Mouse (Mus musculus): ENCODE results near the gene Rpl29. TPM values are rescaled to one million over a fixed set of nuclear protein-coding genes. Genes with fewer than 3 reads are reported as not detected.

The Rpl29 gene
- polyA plus RNA-seq, 1 experiment from 2014 or later: 845 TPM

DNA sequence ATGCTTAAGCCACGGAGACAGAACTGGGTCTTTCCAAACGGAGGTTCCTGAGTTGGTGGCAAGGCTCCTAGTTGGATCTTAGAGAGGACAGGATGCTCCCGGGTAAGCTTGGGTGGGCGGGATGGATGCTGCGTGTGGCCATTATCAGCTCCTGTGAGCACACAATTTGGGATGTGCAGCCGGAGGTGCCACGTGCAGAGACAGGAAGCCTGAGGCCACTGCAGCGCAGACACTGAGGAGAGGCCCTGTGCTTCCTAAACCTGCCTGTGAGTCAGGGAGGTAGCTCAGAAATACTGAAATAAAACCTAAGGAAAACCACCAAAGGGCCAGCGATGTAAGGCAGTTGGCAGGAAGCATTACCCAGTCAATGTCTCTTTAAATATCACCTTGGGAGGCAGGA is 40.5 kb downstream of the Rpl29 start:
- ATAC-seq: no peak
- no peaks in the 10 kb centered on the region for H3K36me3 ChIP-seq (ENCODE audit: poor library complexity, severe bottlenecking)
- no peak overlapping the region for H3K4me2 ChIP-seq
- H3K27me3 ChIP-seq: no peaks in the 10 kb centered on the region
- WGBS: 72% methylated on average over 9 of the region's 9 CpGs
- H3K4me1 ChIP-seq: peaks cover 28% of the 10 kb centered on the region
- no peak overlapping the region for H3K4me3 ChIP-seq
- H3K27ac ChIP-seq: no peak overlapping the region
- H3K9me3 ChIP-seq (replicated peaks): no peaks in the 10 kb centered on the region
- no peak overlapping the region for H3K9ac ChIP-seq

GRCm38 (mm10) chr9:106470991-106471750 is 41.9 kb downstream of the Rpl29 start:
- Histone ChIP-seq H3K4me1 (peaks cover 20% of the 10 kb centered on the region), H3K4me3 (no peak overlapping the region), H3K9ac (no peak overlapping the region), H3K9me3 (replicated peaks) (no peaks in the 10 kb centered on the region), H3K4me2 (no peak overlapping the region), H3K27me3 (no peaks in the 10 kb centered on the region), H3K36me3 (ENCODE audit: poor library complexity, severe bottlenecking) (no peaks in the 10 kb centered on the region), H3K27ac (no peak overlapping the region)
- 62% methylated on average over 14 of the region's 14 CpGs for WGBS
- no peak for ATAC-seq

DNA sequence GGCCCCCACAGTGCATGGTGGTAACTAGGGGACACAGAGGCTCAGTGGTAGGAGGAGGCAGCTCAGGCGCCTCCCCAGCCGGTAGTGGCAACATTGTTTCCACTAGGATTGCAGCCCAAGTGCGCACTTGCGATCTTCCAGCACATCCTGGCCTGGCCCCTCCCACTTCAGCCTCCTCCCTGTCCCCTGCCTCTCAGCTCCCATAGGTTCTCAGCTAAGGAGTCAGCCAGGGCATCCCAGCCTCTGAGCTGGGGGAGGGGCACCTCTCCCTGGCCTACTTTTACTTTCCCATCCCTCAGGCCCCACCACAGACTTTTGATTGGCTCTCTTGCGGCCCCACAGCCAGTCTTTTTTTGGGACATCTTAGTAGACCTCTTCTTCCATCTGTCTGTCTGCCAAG is 42.6 kb downstream of the Rpl29 start:
- no peaks in the 10 kb centered on the region for H3K27me3 ChIP-seq
- H3K4me3 ChIP-seq: no peak overlapping the region
- no peak for ATAC-seq
- H3K36me3 ChIP-seq (ENCODE audit: poor library complexity, severe bottlenecking): no peaks in the 10 kb centered on the region
- WGBS: 17% methylated on average over 5 of the region's 5 CpGs
- no peak overlapping the region for H3K4me2 ChIP-seq
- no peak overlapping the region for H3K27ac ChIP-seq
- H3K4me1 ChIP-seq: peaks cover 22% of the 10 kb centered on the region
- H3K9ac ChIP-seq: no peak overlapping the region
- no peaks in the 10 kb centered on the region for H3K9me3 ChIP-seq (replicated peaks)

DNA sequence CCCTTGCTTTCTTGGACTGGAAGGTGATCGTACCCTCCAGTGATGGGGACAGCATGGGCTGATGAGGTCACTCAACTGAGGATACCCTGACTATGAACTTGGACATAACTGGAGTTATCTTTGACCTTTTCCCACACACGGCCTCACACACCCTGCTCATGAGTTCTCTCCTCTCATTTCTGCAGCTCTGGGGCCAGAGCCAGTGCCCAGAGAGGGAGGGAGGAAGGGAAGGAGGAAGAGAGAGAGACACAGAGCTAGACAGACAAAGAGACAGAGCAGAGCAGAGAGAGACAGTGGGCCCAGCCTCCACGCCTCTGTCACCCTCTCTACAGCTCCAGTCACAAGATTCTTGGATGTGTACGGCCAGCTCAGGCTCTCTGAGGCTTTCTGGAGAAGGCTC is 43.1 kb downstream of the Rpl29 start:
- Histone ChIP-seq H3K9me3 (replicated peaks) (no peaks in the 10 kb centered on the region), H3K4me1 (peaks cover 22% of the 10 kb centered on the region), H3K27me3 (no peaks in the 10 kb centered on the region), H3K4me2 (no peak overlapping the region), H3K36me3 (ENCODE audit: poor library complexity, severe bottlenecking) (no peaks in the 10 kb centered on the region), H3K4me3 (no peak overlapping the region), H3K27ac (no peak overlapping the region), H3K9ac (no peak overlapping the region)
- no peak for ATAC-seq
- WGBS: 68% methylated on average over 4 of the region's 4 CpGs

DNA sequence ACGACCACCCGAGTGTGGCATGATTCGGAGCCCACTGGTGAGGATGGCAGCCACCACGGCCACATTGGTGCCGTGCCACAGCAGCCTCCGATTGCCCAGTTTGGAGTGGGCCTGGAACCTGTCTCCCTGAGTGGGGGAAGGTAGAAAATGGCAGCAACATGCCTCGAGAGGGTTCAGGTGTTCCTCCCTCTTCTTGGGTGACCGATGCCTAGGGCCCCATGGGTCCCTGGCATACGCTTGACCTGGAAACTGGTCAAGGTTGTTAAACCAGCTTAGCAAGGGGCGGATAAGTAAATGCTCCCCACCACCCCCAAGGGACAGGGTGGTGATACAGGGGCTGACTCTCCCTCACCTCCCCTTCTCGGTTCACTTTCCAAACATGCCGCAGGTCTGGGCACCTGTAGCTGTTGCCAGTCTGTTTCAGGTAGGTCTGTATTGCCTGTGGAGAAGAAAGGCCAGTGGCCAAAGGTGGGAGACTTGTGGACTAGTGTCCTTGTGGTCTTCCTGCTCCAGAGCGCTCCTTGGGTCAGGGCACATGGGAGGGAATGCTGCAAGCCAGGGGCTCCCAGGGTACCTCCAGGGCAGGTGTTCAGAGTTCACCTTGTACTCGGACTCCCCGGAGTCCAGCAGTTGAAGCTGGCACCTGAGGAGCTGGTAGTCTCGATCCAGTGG is 44.0 kb downstream of the Rpl29 start:
- Histone ChIP-seq H3K36me3 (ENCODE audit: poor library complexity, severe bottlenecking) (no peaks in the 10 kb centered on the region), H3K9ac (no peak overlapping the region), H3K4me1 (peaks cover 31% of the 10 kb centered on the region), H3K27ac (no peak overlapping the region), H3K4me2 (no peak overlapping the region), H3K9me3 (replicated peaks) (no peaks in the 10 kb centered on the region), H3K27me3 (no peaks in the 10 kb centered on the region), H3K4me3 (no peak overlapping the region)
- WGBS: 90% methylated on average over 16 of the region's 16 CpGs
- ATAC-seq: no peak

DNA sequence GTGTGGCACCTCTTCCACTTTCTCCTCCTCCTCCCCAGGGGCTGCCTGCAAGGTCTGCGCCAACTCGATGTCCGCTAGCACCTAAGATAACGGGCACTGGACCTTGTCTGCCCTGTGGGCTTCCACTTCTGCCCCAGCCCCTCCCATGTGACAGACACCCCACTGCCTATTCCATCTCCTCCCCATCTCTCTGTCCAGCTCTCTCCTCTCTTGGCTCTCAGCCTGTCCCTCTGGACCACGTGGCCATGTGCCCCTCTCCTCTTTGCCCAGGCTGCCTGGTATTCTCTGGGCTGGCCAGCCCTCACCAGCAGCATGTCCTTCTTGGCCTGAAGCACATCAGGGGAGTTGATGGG is 44.5 kb downstream of the Rpl29 start:
- WGBS: 79% methylated on average over 5 of the region's 5 CpGs
- no peak for ATAC-seq
- Histone ChIP-seq H3K9me3 (replicated peaks) (no peaks in the 10 kb centered on the region), H3K36me3 (ENCODE audit: poor library complexity, severe bottlenecking) (no peaks in the 10 kb centered on the region), H3K4me2 (no peak overlapping the region), H3K4me3 (no peak overlapping the region), H3K27ac (no peak overlapping the region), H3K27me3 (no peaks in the 10 kb centered on the region), H3K4me1 (peaks cover 36% of the 10 kb centered on the region), H3K9ac (no peak overlapping the region; the same call in 1 of the 2 replicates)

GRCm38 (mm10) chr9:106474456-106474855 is 45.2 kb downstream of the Rpl29 start:
- Histone ChIP-seq H3K4me2 (peak overlapping the region; percentile 22; the same call in 1 of the 2 replicates), H3K36me3 (ENCODE audit: poor library complexity, severe bottlenecking) (0 out of 2 replicates have a peak, but pooled peaks cover 3% of the 10 kb centered on the region), H3K4me3 (no peak overlapping the region), H3K9me3 (replicated peaks) (no peaks in the 10 kb centered on the region), H3K4me1 (peaks cover 36% of the 10 kb centered on the region), H3K9ac (0 out of 2 replicates have a peak overlapping the region, but pooled peaks have one; percentile 2), H3K27ac (no peak overlapping the region), H3K27me3 (no peaks in the 10 kb centered on the region)
- WGBS: 5% methylated on average over 6 of the region's 6 CpGs
- ATAC-seq: no peak; the same call in 1 of the 2 replicates

GRCm38 (mm10) chr9:106475046-106475445 is 45.8 kb downstream of the Rpl29 start:
- Histone ChIP-seq H3K9ac (no peak overlapping the region), H3K36me3 (ENCODE audit: poor library complexity, severe bottlenecking) (peaks cover 8% of the 10 kb centered on the region; the same call in 1 of the 2 replicates), H3K4me1 (peaks cover 36% of the 10 kb centered on the region), H3K4me2 (no peak overlapping the region), H3K27ac (no peak overlapping the region), H3K27me3 (no peaks in the 10 kb centered on the region), H3K9me3 (replicated peaks) (no peaks in the 10 kb centered on the region), H3K4me3 (no peak overlapping the region)
- 61% methylated on average over 7 of the region's 7 CpGs for WGBS
- no peak for ATAC-seq

DNA sequence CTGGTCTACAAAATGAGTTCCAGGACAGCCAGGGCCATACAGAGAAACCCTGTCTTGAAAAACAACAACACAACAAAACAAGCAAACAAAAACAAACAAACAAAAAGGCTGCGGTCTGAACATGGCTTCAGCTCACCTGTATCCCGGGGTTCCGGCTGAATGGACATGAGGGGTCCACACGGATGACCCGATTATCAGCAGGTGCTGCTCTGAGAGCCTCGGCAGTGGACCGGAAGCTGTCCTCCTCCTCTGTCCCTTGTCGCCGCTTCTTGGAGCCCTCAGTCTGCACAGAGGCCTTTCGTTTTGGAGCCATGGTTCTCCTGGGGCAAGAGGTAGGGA is 46.4 kb downstream of the Rpl29 start, which contains the start of gene Rrp9:
Rrp9 (plus strand) TSS at position 301 of the 339 bp plus-strand sequence.
- 88% methylated on average over 10 of the region's 10 CpGs for WGBS
- peaks cover 14% of the 10 kb centered on the region for H3K36me3 ChIP-seq (ENCODE audit: poor library complexity, severe bottlenecking)
- ATAC-seq: no peak
- H3K4me2 ChIP-seq: peak within 1 kb of the TSS; percentile 92
- no peak within 1 kb of the TSS for H3K27ac ChIP-seq
- peak within 1 kb of the TSS; percentile 31; the same call in 1 of the 2 replicates for H3K9ac ChIP-seq
- H3K4me3 ChIP-seq: 0 out of 2 replicates have a peak within 1 kb of the TSS, but pooled peaks have one; percentile 70
- H3K27me3 ChIP-seq: no peaks in the 10 kb centered on the region
- no peaks in the 10 kb centered on the region for H3K9me3 ChIP-seq (replicated peaks)
- H3K4me1 ChIP-seq: peaks cover 36% of the 10 kb centered on the region

DNA sequence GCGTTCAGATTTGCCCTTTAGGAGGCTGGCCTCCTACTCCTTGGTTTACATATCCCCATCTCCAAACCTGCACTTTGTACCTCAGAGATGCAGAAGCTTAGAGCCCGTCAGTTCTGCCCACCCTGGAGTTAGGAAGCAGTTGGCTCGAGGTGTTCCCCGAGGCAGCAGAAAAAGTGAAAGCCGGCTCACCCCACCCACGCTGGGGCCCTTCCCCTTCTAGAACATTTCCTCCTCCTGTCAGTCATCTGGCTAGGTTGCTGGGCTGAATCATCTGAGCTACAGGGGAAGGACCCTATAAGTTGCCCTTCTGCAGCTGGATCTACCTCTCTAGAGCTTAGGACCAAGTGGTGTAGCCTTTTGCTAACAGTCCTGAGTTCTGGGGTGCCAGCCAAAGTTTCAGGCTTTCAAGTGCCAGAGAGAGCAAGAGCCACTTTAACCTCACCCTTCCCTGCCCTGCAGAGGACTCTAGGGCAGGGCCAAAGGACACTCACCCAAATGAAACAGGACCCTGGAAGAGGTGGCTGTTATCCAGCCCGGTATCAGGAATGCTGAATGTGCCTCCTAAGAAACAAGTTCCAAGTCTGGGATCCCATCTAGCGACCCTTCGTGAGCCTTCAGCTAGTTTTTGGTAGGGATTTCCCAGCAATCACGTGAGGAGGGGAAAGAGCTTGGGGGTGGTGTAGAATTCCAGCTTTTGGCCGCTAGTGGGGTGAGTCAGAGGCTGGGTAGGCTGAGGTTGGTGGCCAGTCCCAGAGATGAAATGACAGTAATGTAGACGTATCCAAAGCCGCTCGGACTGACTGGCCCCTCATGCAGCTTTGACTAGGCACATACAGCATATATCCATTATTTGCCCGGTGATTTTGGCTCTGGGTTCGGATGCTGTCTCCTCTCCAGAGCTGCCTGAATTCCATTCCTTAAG is 47.0 kb downstream of the Rpl29 start:
- no peaks in the 10 kb centered on the region for H3K27me3 ChIP-seq
- peaks cover 36% of the 10 kb centered on the region for H3K4me1 ChIP-seq
- no peaks in the 10 kb centered on the region for H3K9me3 ChIP-seq (replicated peaks)
- peak overlapping the region; percentile 92 for H3K4me2 ChIP-seq
- ATAC-seq: no peak; the same call in 1 of the 2 replicates
- no peak overlapping the region for H3K27ac ChIP-seq
- WGBS: 33% methylated on average over 16 of the region's 16 CpGs
- H3K36me3 ChIP-seq (ENCODE audit: poor library complexity, severe bottlenecking): peaks cover 21% of the 10 kb centered on the region
- H3K4me3 ChIP-seq: 0 out of 2 replicates have a peak overlapping the region, but pooled peaks have one; percentile 70
- peak overlapping the region; percentile 31; the same call in 1 of the 2 replicates for H3K9ac ChIP-seq

DNA sequence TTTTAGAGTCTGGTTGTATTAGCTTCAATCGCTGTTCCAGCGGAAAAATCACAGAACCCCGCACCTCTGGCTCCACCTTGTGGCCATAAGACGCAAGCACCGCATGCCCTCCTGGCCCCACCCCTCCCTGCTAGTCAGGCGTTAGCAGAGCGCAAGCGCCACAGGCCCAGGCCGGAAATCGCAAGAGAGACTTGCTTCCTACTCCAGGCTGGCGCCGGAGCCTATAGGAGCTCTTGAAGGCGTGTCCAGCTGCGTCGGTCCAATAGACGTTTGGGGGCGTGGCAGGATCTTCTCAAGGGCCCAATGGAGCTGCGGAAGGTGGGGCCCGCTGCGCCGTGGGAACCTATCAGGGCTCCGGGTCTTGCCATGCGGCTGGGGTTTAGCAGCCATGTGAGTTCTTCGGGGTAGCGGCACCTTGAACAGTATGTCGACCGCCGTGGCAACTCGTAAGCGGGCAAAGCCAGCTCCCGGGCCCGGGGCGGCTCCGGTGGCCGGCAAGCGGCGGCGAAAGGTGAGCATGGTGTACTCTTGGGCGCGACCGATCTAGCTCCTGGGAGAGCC is 47.8 kb downstream of the Rpl29 start, which contains the start of gene Parp3:
Parp3 (minus strand) TSS at position 26 of the 561 bp plus-strand sequence.
- no peak within 1 kb of the TSS for H3K27ac ChIP-seq
- WGBS: under 1% methylated on average over 40 of the region's 41 CpGs
- H3K27me3 ChIP-seq: no peaks in the 10 kb centered on the region
- peak within 1 kb of the TSS; percentile 70 for H3K4me3 ChIP-seq
- peak within 1 kb of the TSS; percentile 68 for H3K9ac ChIP-seq
- H3K4me2 ChIP-seq: peak within 1 kb of the TSS; percentile 92
- H3K9me3 ChIP-seq (replicated peaks): no peaks in the 10 kb centered on the region
- ATAC-seq: peak; percentile 98
- peaks cover 34% of the 10 kb centered on the region for H3K4me1 ChIP-seq
- H3K36me3 ChIP-seq (ENCODE audit: poor library complexity, severe bottlenecking): peaks cover 28% of the 10 kb centered on the region

All from forebrain, embryonic 13.5 days (tissue).